Mouse (Mus musculus) intestine, embryonic 14.5 days (tissue): ENCODE data around the gene Cgrrf1. TPM values are rescaled to one million over a fixed set of nuclear protein-coding genes. Genes with fewer than 3 reads are reported as not detected.
A peak's percentile ranks its signal among the peaks of the same experiment; 100 is the strongest.

ENCODE experiments used
- ATAC-seq: fragments of 200-750 bp; cut with Nextera tagmentation; replicated peaks from 2 replicates; pipeline ENCODE4 v1.8.0; 2017; ENCODE audit warnings: low read depth, moderate number of reproducible peaks, moderate TSS enrichment, moderate library complexity; ENCODE audit not compliant: low FRiP score, low TSS enrichment
- DNase-seq: peaks from one replicate; pipeline ENCODE4 v3.0.0-alpha.2; 2018; ENCODE audit warnings: low spot score
- H3K27ac ChIP-seq: fragments of 300-500 bp; sonication (generic); 2 replicates; pipeline ENCODE4 v1.5.1; 2014; ENCODE audit warnings: low read depth, mild to moderate bottlenecking, control low read depth
- H3K27me3 ChIP-seq: fragments of 300-500 bp; sonication (generic); replicated peaks from 2 replicates; pipeline ENCODE4 v1.6.1; 2014; ENCODE audit warnings: low read length, control low read depth; ENCODE audit not compliant: control insufficient read depth, insufficient read depth
- H3K36me3 ChIP-seq: fragments of 300-500 bp; sonication (generic); 2 replicates; pipeline ENCODE4 v1.6.1; 2014; ENCODE audit warnings: low read length, control low read depth; ENCODE audit not compliant: control insufficient read depth, insufficient read depth
- H3K4me1 ChIP-seq: fragments of 300-500 bp; sonication (generic); replicated peaks from 2 replicates; pipeline ENCODE4 v1.6.1; 2014; ENCODE audit warnings: low read length, control low read depth, mixed read lengths; ENCODE audit not compliant: control insufficient read depth, insufficient read depth
- H3K4me2 ChIP-seq: fragments of 300-500 bp; sonication (generic); 2 replicates; pipeline ENCODE4 v1.6.1; 2014; ENCODE audit warnings: low read length
- H3K4me3 ChIP-seq: fragments of 300-500 bp; sonication (generic); 2 replicates; pipeline ENCODE4 v1.5.1; 2014; ENCODE audit warnings: low read depth, low read length, control low read depth, mixed read lengths
- H3K9ac ChIP-seq: fragments of 300-500 bp; sonication (generic); 2 replicates; pipeline ENCODE4 v1.6.1; 2014; ENCODE audit warnings: mild to moderate bottlenecking, low read length
- H3K9me3 ChIP-seq: fragments of 300-500 bp; sonication (generic); 2 replicates; pipeline ENCODE4 v1.6.1; 2016; ENCODE audit warnings: low read length, control low read depth; ENCODE audit not compliant: control insufficient read depth
- WGBS: fragments of 180-500 bp; shearing (Covaris S2); extraction: QIAGEN DNeasy Blood & Tissue Kit; methylation state at CpG from one replicate; pipeline ENCODE4 v1.1.7; 2014; 5-methylcytosine and 5-hydroxymethylcytosine counted together
- polyA plus RNA-seq: library from polyadenylated mRNA; unstranded; fragments of >200 nt; fragmentation: Nextera tagmentation; extraction: Ambion mirVana; gene quantifications from 2 replicates; pipeline ENCODE4 v1.2.1, GENCODE M21; 2014

The Cgrrf1 gene
- polyA plus RNA-seq, 1 experiment from 2014 or later, result 28.6 TPM

GRCm38 (mm10) chr14:46832354-46833272, 688 bp downstream of the Cgrrf1 start:
- no peaks in the 10 kb centered on the region for H3K36me3 ChIP-seq
- no peaks in the 10 kb centered on the region for H3K9me3 ChIP-seq
- DNase-seq, result peak; percentile 58
- ATAC-seq, result peak; percentile 80; the same call in 1 of the 2 replicates
- H3K27ac ChIP-seq, result peak overlapping the region; percentile 51; the same call in 1 of the 2 replicates
- H3K4me3 ChIP-seq, result peak overlapping the region; percentile 86
- peak overlapping the region; percentile 78 for H3K4me2 ChIP-seq
- H3K9ac ChIP-seq, result peak overlapping the region; percentile 72
- WGBS, result 6% methylated on average over 39 of the region's 40 CpGs
- H3K4me1 ChIP-seq, result peaks cover 11% of the 10 kb centered on the region; the same call in 1 of the 2 replicates
- H3K27me3 ChIP-seq, result no peaks in the 10 kb centered on the region

- Histone ChIP-seq H3K9ac (no peak overlapping the region), H3K27ac (no peak overlapping the region), H3K4me1 (0 out of 2 replicates have a peak, but pooled peaks cover 5% of the 10 kb centered on the region), H3K27me3 (no peaks in the 10 kb centered on the region), H3K9me3 (no peaks in the 10 kb centered on the region), H3K4me2 (no peak overlapping the region), H3K36me3 (peaks cover 20% of the 10 kb centered on the region), H3K4me3 (no peak overlapping the region)
- DNase-seq (no peak), ATAC-seq (no peak)
- 42% methylated on average over 4 of the region's 4 CpGs for WGBS
Measured at GRCm38 (mm10) chr14:46839326-46839725, 7.4 kb downstream of the Cgrrf1 start.

GRCm38 (mm10) chr14:46845706-46846105, 13.8 kb downstream of the Cgrrf1 start:
- Histone ChIP-seq H3K4me1 (no peaks in the 10 kb centered on the region), H3K36me3 (peaks cover 29% of the 10 kb centered on the region), H3K27ac (no peak overlapping the region), H3K9ac (no peak overlapping the region), H3K4me2 (no peak overlapping the region), H3K4me3 (no peak overlapping the region), H3K27me3 (no peaks in the 10 kb centered on the region), H3K9me3 (no peaks in the 10 kb centered on the region)
- ATAC-seq (no peak), DNase-seq (no peak)
- 93% methylated on average over 11 of the region's 11 CpGs for WGBS

- WGBS, result 74% methylated on average over 4 of the region's 4 CpGs
- Histone ChIP-seq H3K4me1 (no peaks in the 10 kb centered on the region), H3K4me3 (no peak overlapping the region), H3K9ac (no peak overlapping the region), H3K27ac (no peak overlapping the region), H3K9me3 (no peaks in the 10 kb centered on the region), H3K27me3 (no peaks in the 10 kb centered on the region), H3K36me3 (0 out of 2 replicates have a peak, but pooled peaks cover 15% of the 10 kb centered on the region), H3K4me2 (no peak overlapping the region)
- DNase-seq (no peak), ATAC-seq (no peak)
Measured at GRCm38 (mm10) chr14:46848063-46848590, 16.2 kb downstream of the Cgrrf1 start.

- WGBS, result 77% methylated on average over 5 of the region's 5 CpGs
- no peak for ATAC-seq
- no peak overlapping the region for H3K27ac ChIP-seq
Measured at GRCm38 (mm10) chr14:46848736-46849135, 16.8 kb downstream of the Cgrrf1 start.

GRCm38 (mm10) chr14:46849769-46850168, 17.8 kb downstream of the Cgrrf1 start:
- WGBS, result 95% methylated on average over 1 of the region's 1 CpGs

More at GRCm38 (mm10) chr14:46848736-46849135, 16.8 kb downstream of the Cgrrf1 start:
- no peak overlapping the region for H3K9ac ChIP-seq
- no peak for DNase-seq
- H3K4me3 ChIP-seq, result no peak overlapping the region
- H3K4me1 ChIP-seq, result no peaks in the 10 kb centered on the region
- H3K4me2 ChIP-seq, result no peak overlapping the region
- peaks cover 15% of the 10 kb centered on the region; the same call in 1 of the 2 replicates for H3K36me3 ChIP-seq
- no peaks in the 10 kb centered on the region for H3K27me3 ChIP-seq
- no peaks in the 10 kb centered on the region for H3K9me3 ChIP-seq

GRCm38 (mm10) chr14:46853677-46854076, 21.8 kb downstream of the Cgrrf1 start:
- ATAC-seq, result no peak

More at GRCm38 (mm10) chr14:46849769-46850168, 17.8 kb downstream of the Cgrrf1 start:
- Histone ChIP-seq H3K9me3 (no peaks in the 10 kb centered on the region), H3K36me3 (peaks cover 15% of the 10 kb centered on the region; the same call in 1 of the 2 replicates), H3K9ac (no peak overlapping the region), H3K4me2 (no peak overlapping the region), H3K4me3 (no peak overlapping the region), H3K4me1 (no peaks in the 10 kb centered on the region), H3K27me3 (no peaks in the 10 kb centered on the region), H3K27ac (no peak overlapping the region)
- ATAC-seq (no peak), DNase-seq (no peak)

GRCm38 (mm10) chr14:46862922-46863321, 31.0 kb downstream of the Cgrrf1 start:
- WGBS, result 87% methylated on average over 5 of the region's 5 CpGs
- no peak overlapping the region for H3K9ac ChIP-seq
- H3K4me2 ChIP-seq, result no peak overlapping the region

More at GRCm38 (mm10) chr14:46853677-46854076, 21.8 kb downstream of the Cgrrf1 start:
- no peaks in the 10 kb centered on the region for H3K27me3 ChIP-seq
- no peak overlapping the region for H3K4me2 ChIP-seq
- DNase-seq, result no peak
- no peaks in the 10 kb centered on the region for H3K4me1 ChIP-seq
- H3K9me3 ChIP-seq, result no peaks in the 10 kb centered on the region
- H3K9ac ChIP-seq, result no peak overlapping the region
- WGBS, result 83% methylated on average over 11 of the region's 11 CpGs
- no peak overlapping the region for H3K27ac ChIP-seq
- H3K36me3 ChIP-seq, result peaks cover 4% of the 10 kb centered on the region; the same call in 1 of the 2 replicates
- H3K4me3 ChIP-seq, result no peak overlapping the region

More at GRCm38 (mm10) chr14:46862922-46863321, 31.0 kb downstream of the Cgrrf1 start:
- Histone ChIP-seq H3K27me3 (no peaks in the 10 kb centered on the region), H3K36me3 (no peaks in the 10 kb centered on the region), H3K4me3 (no peak overlapping the region), H3K4me1 (no peaks in the 10 kb centered on the region), H3K27ac (no peak overlapping the region), H3K9me3 (no peaks in the 10 kb centered on the region)
- DNase-seq, result no peak
- no peak for ATAC-seq
